In the genomic region with DNA sequence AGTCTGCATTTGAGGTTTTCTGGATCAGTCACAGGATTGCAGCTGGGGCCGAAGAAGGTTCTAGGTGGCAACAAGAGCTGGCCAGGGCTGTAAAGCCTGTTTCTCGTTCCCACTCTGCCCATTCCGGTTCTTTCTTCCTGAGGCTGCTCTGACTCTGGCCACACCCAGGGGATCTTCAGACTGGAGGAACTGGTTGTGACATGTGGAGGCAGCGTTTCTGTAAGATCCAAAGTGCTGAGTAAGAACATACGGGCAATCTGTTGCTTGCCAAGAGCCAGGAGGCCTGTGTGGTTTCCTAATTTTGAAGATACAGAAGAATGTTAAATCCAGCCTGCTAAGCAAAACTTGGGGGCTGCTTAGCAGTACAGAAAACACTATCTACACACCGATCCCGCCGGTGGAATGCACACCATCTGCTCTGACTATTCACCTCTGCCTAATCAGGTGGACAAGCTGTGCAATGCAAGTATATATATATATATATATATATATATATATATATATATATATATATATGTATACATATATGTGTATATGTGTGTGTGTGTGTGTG, we compare ENCODE assay signal across 11 mouse cellular contexts.
DNase-seq lines count a peak whose midpoint lies in the region; TF ChIP-seq lines count a peak whose summit lies in the region.
"Had no signal": no experiment of that assay in that cellular context is flagged by ENCODE, and none has a peak within 500 bp of the region (broad histone marks: within the 10 kb centered on the region; RNA-seq: fewer than 3 reads in every experiment).

No protein-coding gene starts in this region.

- no peak overlapping the region for H3K4me3 ChIP-seq in gastrocnemius, adult 2 months
- H3K4me3 ChIP-seq: embryonic facial prominence, embryonic 12.5 days; heart, embryonic 15.5 days had no signal

- no peak for TF ChIP-seq CTCF in gastrocnemius, adult 2 months (IDR thresholded peaks at IDR 0.05)

- intact Hi-C loops in gastrocnemius, adult 2 months (cut with DNase I): no loop called here

- no peak overlapping the region for H3K27ac ChIP-seq in gastrocnemius, adult 2 months
- H3K27ac ChIP-seq: embryonic facial prominence, embryonic 12.5 days; heart, embryonic 15.5 days had no signal

- peak; percentile 40 for DNase-seq in gastrocnemius, adult 2 months
- no peak for DNase-seq in gastrocnemius, adult 8-10 months (ENCODE audit: low spot score in 2 of 2)
- DNase-seq in 3134 (ENCODE audit: extremely low read depth, insufficient read length, low spot score): peak; percentile 10
- peak; percentile 97 for DNase-seq in fat pad, adult 2 months (ENCODE audit: extremely low read depth, low read depth, low spot score)
- peak; percentile 57 for DNase-seq in lung, postnatal 10 days
- no peak for DNase-seq in testis, postnatal 14 days (ENCODE audit: low spot score)
- no peak for DNase-seq in cerebellum, adult 9-11 months
- no peak for DNase-seq in adrenal gland, adult 18-20 months (ENCODE audit: low spot score in 2 of 2)
- DNase-seq: adrenal gland, adult 8-10 months had no signal

Comparison
In these comparisons a context has a peak if more than half of its experiments do, and no peak if none do; other contexts are left out.
1. DNase-seq: peak in gastrocnemius, adult 2 months (single experiment), 3134 (single experiment), fat pad, adult 2 months (single experiment) and lung, postnatal 10 days (single experiment); none in gastrocnemius, adult 8-10 months (0 of 2), testis, postnatal 14 days (single experiment), cerebellum, adult 9-11 months (single experiment) and adrenal gland, adult 18-20 months (0 of 2).